ENCODE assay signal across 8 mouse cellular contexts in the genomic region with DNA sequence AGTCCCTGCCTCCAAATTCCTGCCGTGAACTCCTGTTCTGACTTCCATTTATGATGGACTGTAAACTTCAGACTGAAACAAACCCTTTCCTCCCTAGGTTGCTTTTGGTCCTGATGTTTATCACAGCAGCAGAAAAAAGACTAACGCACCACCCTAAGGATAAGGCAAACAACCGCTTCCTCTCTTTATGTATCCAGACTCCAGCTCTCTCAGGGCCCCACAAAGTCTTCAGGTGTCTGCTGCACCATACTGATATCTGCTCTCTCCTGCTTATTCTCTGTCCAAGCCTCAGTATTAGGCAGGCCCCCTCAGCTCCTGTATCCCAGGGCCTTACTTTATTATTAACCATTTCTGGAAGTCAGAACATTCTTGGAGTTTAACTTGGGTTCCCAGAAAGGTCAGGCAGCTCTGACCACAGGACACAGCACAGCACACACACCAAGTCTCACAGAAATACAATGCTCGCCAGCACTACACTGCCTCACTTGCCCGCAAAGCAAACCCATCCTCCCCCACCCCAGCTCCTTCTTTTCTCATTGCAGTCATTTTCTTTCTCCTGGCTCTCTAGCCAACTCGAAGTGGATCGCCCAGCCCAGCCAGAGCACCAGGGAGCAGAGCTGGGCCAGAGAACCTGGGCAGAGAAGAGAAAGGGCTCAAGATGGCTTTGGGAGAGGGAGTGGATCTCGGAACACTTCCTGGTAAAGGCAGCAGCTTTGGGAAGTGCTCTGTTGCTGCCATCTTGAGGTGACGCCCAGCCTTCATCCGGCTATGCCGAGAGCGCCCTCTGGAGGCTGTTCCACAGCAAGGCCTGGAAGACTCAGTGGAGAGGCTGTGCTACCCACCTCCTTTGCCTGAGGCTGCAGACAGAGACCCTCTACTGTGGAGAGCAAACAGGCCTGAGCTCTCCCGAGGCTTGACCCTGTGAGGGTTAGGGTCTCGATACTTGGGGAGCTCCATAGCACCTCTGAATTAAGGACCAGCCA. TPM values are rescaled to one million over a fixed set of nuclear protein-coding genes. Genes with fewer than 3 reads are reported as not detected.
DNase-seq lines count a peak whose midpoint lies in the region; ATAC-seq and TF ChIP-seq lines count a peak whose summit lies in the region.

No protein-coding gene starts in this region.

- intact Hi-C loops in left cerebral cortex, adult 2 months (cut with DNase I) = loop anchor here (2.0 to 5.0 kb wide), 2 partner anchors 90 to 215 kb away; a partner anchor contains a TSS

- peak overlapping the region; percentile 69 for H3K27ac ChIP-seq in left cerebral cortex, adult 2 months

- no peak overlapping the region; the same call in 1 of the 2 replicates for H3K4me3 ChIP-seq in left cerebral cortex, adult 2 months

- peak; percentile 99 for TF ChIP-seq CTCF in left cerebral cortex, adult 2 months (IDR thresholded peaks at IDR 0.05)

- peak; percentile 94 for DNase-seq in ZHBTc4 (ENCODE audit: low read depth, low spot score)
- peak; percentile 86 to 94 for DNase-seq in cerebellum, postnatal 4 days (ENCODE audit: low spot score in 2 of 2)
- peak; percentile 92 for DNase-seq in gastrocnemius, postnatal 10 days
- peak; percentile 92 for DNase-seq in hindlimb bud, embryonic 11.5 days (ENCODE audit: extremely low spot score, low read depth, low spot score)
- DNase-seq in left cerebral cortex, adult 2 months (ENCODE audit: extremely low spot score in 1 of 2, low spot score in 2 of 2) = peak; percentile 83 to 84
- DNase-seq in retina, postnatal 7 days (ENCODE audit: low read depth, low spot score) = peak; percentile 83
- DNase-seq in urinary bladder, adult 2 months (ENCODE audit: low spot score) = peak; percentile 73

- peak; percentile 95 for ATAC-seq in megakaryocyte, adult 5-6 weeks (ENCODE audit: poor library complexity, severe bottlenecking)

RNA-seq across cellular contexts. Expression of a gene that starts 1.4 kb away (rescaled TPM):
- under 1 TPM; 0.75 to 0.77 TPM for total RNA-seq in gastrocnemius, postnatal 10 days (2021)
- 1 to 10 TPM; 6.4 to 6.9 TPM for total RNA-seq in left cerebral cortex, adult 2 months (2021)
- not detected in 2 replicates for total RNA-seq in megakaryocyte, adult 5-6 weeks (2015)
- total RNA-seq in megakaryocyte, adult 5-6 weeks (2017) = not detected in 2 replicates
- polyA plus RNA-seq in urinary bladder, adult 2 months (2012; rRNA removed) = 0.06 and 0.08 TPM in 2 replicates

RNA-seq across cellular contexts. Expression of a gene that starts 11.8 kb away (rescaled TPM):
- total RNA-seq in gastrocnemius, postnatal 10 days (2021) = under 1 TPM in 1 of 2 experiments, not detected in 1; 0.21 TPM
- 1 to 10 TPM; 1.1 to 1.2 TPM for total RNA-seq in left cerebral cortex, adult 2 months (2021)
- total RNA-seq in megakaryocyte, adult 5-6 weeks (2015) = not detected in 2 replicates
- total RNA-seq in megakaryocyte, adult 5-6 weeks (2017) = not detected in 2 replicates
- 0.09 and 0.14 TPM in 2 replicates for polyA plus RNA-seq in urinary bladder, adult 2 months (2012; rRNA removed)

RNA-seq across cellular contexts. Expression of a gene that starts 16.2 kb away (rescaled TPM):
- total RNA-seq in gastrocnemius, postnatal 10 days (2021) = under 1 TPM in 1 of 2 experiments, not detected in 1; 0.11 TPM
- total RNA-seq in left cerebral cortex, adult 2 months (2021) = under 1 TPM in 1 of 2 experiments, not detected in 1; 0.11 TPM
- not detected in 2 replicates for total RNA-seq in megakaryocyte, adult 5-6 weeks (2015)
- not detected in 2 replicates for total RNA-seq in megakaryocyte, adult 5-6 weeks (2017)
- 1.8 and 3.3 TPM in 2 replicates for polyA plus RNA-seq in urinary bladder, adult 2 months (2012; rRNA removed)

RNA-seq across cellular contexts. Expression of a gene that starts 17.2 kb away (rescaled TPM):
- 1 to 10 TPM; 3.4 to 3.9 TPM for total RNA-seq in gastrocnemius, postnatal 10 days (2021)
- 100 to 1,000 TPM; 211 to 244 TPM for total RNA-seq in left cerebral cortex, adult 2 months (2021)
- not detected in 2 replicates for total RNA-seq in megakaryocyte, adult 5-6 weeks (2015)
- total RNA-seq in megakaryocyte, adult 5-6 weeks (2017) = not detected in 2 replicates
- polyA plus RNA-seq in urinary bladder, adult 2 months (2012; rRNA removed) = 25.0 and 29.8 TPM in 2 replicates

RNA-seq across cellular contexts. Expression of a gene that starts 22.5 kb away (rescaled TPM):
- total RNA-seq in gastrocnemius, postnatal 10 days (2021) = 10 to 100 TPM; 35.9 to 37.9 TPM
- 100 to 1,000 TPM in 1 of 2 experiments, 10 to 100 TPM in 1; 60.3 to 104 TPM for total RNA-seq in left cerebral cortex, adult 2 months (2021)
- 3.3 and 4.1 TPM in 2 replicates for total RNA-seq in megakaryocyte, adult 5-6 weeks (2015)
- 3.9 and 5.9 TPM in 2 replicates for total RNA-seq in megakaryocyte, adult 5-6 weeks (2017)
- polyA plus RNA-seq in urinary bladder, adult 2 months (2012; rRNA removed) = 335 and 503 TPM in 2 replicates

Comparison
In these comparisons a context has a peak if more than half of its experiments do, and no peak if none do; other contexts are left out.
1. RNA of a gene that starts 1.4 kb away (total RNA-seq): 6.4 to 6.9 TPM in left cerebral cortex, adult 2 months; 0.75 to 0.77 TPM in gastrocnemius, postnatal 10 days and not detected in megakaryocyte, adult 5-6 weeks; every median in the first group is over 4 times any median in the second.
2. Peak in every context shown above with its lines, with median percentiles within 50 percentile points of each other: DNase-seq.